Mouse (Mus musculus): Measurements from ENCODE around the gene Rab4a. TPM values are rescaled to one million over a fixed set of nuclear protein-coding genes. Genes with fewer than 3 reads are reported as not detected.
"Not testable (repeated sequence)": the region's sequence is repeated elsewhere in the genome, so short reads cannot be mapped to it uniquely, and the experiment has no call there.

Rab4a gene
- polyA plus RNA-seq, 1 experiment = 8.9 TPM

GRCm38 (mm10) chr8:123804586-123804985, 1.2 kb upstream of the Rab4a start:
- no peak overlapping the region for H3K4me3 ChIP-seq (ENCODE audit: control insufficient read depth, low read depth, low read length)
- no peaks in the 10 kb centered on the region for H3K27me3 ChIP-seq (ENCODE audit: control insufficient read depth, insufficient read depth, low read length)
- H3K27ac ChIP-seq (ENCODE audit: control insufficient read depth, insufficient read depth, low read depth, low read length) = no peak overlapping the region
- H3K36me3 ChIP-seq (ENCODE audit: control insufficient read depth, insufficient read depth, low read length) = no peaks in the 10 kb centered on the region
- TF ChIP-seq CTCF (IDR thresholded peaks at IDR 0.05; ENCODE audit: control insufficient read depth, insufficient read depth, insufficient replicate concordance, low read depth, low read length) (no peak), POLR2A (IDR thresholded peaks at IDR 0.05; ENCODE audit: control insufficient read depth, low read depth, low read length) (no peak)
- H3K4me1 ChIP-seq (ENCODE audit: control insufficient read depth, insufficient read depth, low read length) = peaks cover 7% of the 10 kb centered on the region; the same call in 1 of the 2 replicates

GRCm38 (mm10) chr8:123805209-123805717, 522 bp upstream of the Rab4a start:
- Histone ChIP-seq H3K4me1 (ENCODE audit: control insufficient read depth, insufficient read depth, low read length) (peaks cover 7% of the 10 kb centered on the region; the same call in 1 of the 2 replicates), H3K27me3 (ENCODE audit: control insufficient read depth, insufficient read depth, low read length) (no peaks in the 10 kb centered on the region), H3K27ac (ENCODE audit: control insufficient read depth, insufficient read depth, low read depth, low read length) (no peak overlapping the region), H3K4me3 (ENCODE audit: control insufficient read depth, low read depth, low read length) (peak overlapping the region; percentile 92), H3K36me3 (ENCODE audit: control insufficient read depth, insufficient read depth, low read length) (no peaks in the 10 kb centered on the region)
- no peak for TF ChIP-seq POLR2A (IDR thresholded peaks at IDR 0.05; ENCODE audit: control insufficient read depth, low read depth, low read length)
- no peak for TF ChIP-seq CTCF (IDR thresholded peaks at IDR 0.05; ENCODE audit: control insufficient read depth, insufficient read depth, insufficient replicate concordance, low read depth, low read length)

- H3K27me3 ChIP-seq (ENCODE audit: control insufficient read depth, insufficient read depth, low read length) = no peaks in the 10 kb centered on the region
- H3K4me3 ChIP-seq (ENCODE audit: control insufficient read depth, low read depth, low read length) = peak overlapping the region; percentile 92
- H3K4me1 ChIP-seq (ENCODE audit: control insufficient read depth, insufficient read depth, low read length) = peaks cover 7% of the 10 kb centered on the region; the same call in 1 of the 2 replicates
- H3K27ac ChIP-seq (ENCODE audit: control insufficient read depth, insufficient read depth, low read depth, low read length) = no peak overlapping the region; the same call in 1 of the 2 replicates
- TF ChIP-seq POLR2A (IDR thresholded peaks at IDR 0.05; ENCODE audit: control insufficient read depth, low read depth, low read length) = no peak
- no peak for TF ChIP-seq CTCF (IDR thresholded peaks at IDR 0.05; ENCODE audit: control insufficient read depth, insufficient read depth, insufficient replicate concordance, low read depth, low read length)
- H3K36me3 ChIP-seq (ENCODE audit: control insufficient read depth, insufficient read depth, low read length) = no peaks in the 10 kb centered on the region
These were observed 670 bp downstream of the Rab4a start for GRCm38 (mm10) chr8:123806374-123806935.

- Histone ChIP-seq H3K4me1 (ENCODE audit: control insufficient read depth, insufficient read depth, low read length) (peaks cover 7% of the 10 kb centered on the region; the same call in 1 of the 2 replicates), H3K4me3 (ENCODE audit: control insufficient read depth, low read depth, low read length) (no peak overlapping the region; the same call in 1 of the 2 replicates), H3K27ac (ENCODE audit: control insufficient read depth, insufficient read depth, low read depth, low read length) (no peak overlapping the region), H3K27me3 (ENCODE audit: control insufficient read depth, insufficient read depth, low read length) (no peaks in the 10 kb centered on the region), H3K36me3 (ENCODE audit: control insufficient read depth, insufficient read depth, low read length) (no peaks in the 10 kb centered on the region)
- TF ChIP-seq CTCF (IDR thresholded peaks at IDR 0.05; ENCODE audit: control insufficient read depth, insufficient read depth, insufficient replicate concordance, low read depth, low read length) = no peak
- no peak for TF ChIP-seq POLR2A (IDR thresholded peaks at IDR 0.05; ENCODE audit: control insufficient read depth, low read depth, low read length)
These were observed 1.2 kb downstream of the Rab4a start for GRCm38 (mm10) chr8:123807024-123807431.

GRCm38 (mm10) chr8:123807852-123808573, 2.2 kb downstream of the Rab4a start:
- H3K36me3 ChIP-seq (ENCODE audit: control insufficient read depth, insufficient read depth, low read length) = no peaks in the 10 kb centered on the region
- H3K4me1 ChIP-seq (ENCODE audit: control insufficient read depth, insufficient read depth, low read length) = peaks cover 7% of the 10 kb centered on the region; the same call in 1 of the 2 replicates
- H3K4me3 ChIP-seq (ENCODE audit: control insufficient read depth, low read depth, low read length) = no peak overlapping the region
- TF ChIP-seq POLR2A (IDR thresholded peaks at IDR 0.05; ENCODE audit: control insufficient read depth, low read depth, low read length) (no peak), CTCF (IDR thresholded peaks at IDR 0.05; ENCODE audit: control insufficient read depth, insufficient read depth, insufficient replicate concordance, low read depth, low read length) (no peak)
- H3K27me3 ChIP-seq (ENCODE audit: control insufficient read depth, insufficient read depth, low read length) = no peaks in the 10 kb centered on the region
- H3K27ac ChIP-seq (ENCODE audit: control insufficient read depth, insufficient read depth, low read depth, low read length) = no peak overlapping the region

- TF ChIP-seq POLR2A (IDR thresholded peaks at IDR 0.05; ENCODE audit: control insufficient read depth, low read depth, low read length) = no peak
- TF ChIP-seq CTCF (IDR thresholded peaks at IDR 0.05; ENCODE audit: control insufficient read depth, insufficient read depth, insufficient replicate concordance, low read depth, low read length) = no peak
- Histone ChIP-seq H3K4me3 (ENCODE audit: control insufficient read depth, low read depth, low read length) (no peak overlapping the region), H3K27me3 (ENCODE audit: control insufficient read depth, insufficient read depth, low read length) (no peaks in the 10 kb centered on the region), H3K4me1 (ENCODE audit: control insufficient read depth, insufficient read depth, low read length) (peaks cover 7% of the 10 kb centered on the region; the same call in 1 of the 2 replicates), H3K36me3 (ENCODE audit: control insufficient read depth, insufficient read depth, low read length) (no peaks in the 10 kb centered on the region), H3K27ac (ENCODE audit: control insufficient read depth, insufficient read depth, low read depth, low read length) (no peak overlapping the region)
These were observed 2.9 kb downstream of the Rab4a start for GRCm38 (mm10) chr8:123808671-123809070.

- H3K36me3 ChIP-seq (ENCODE audit: control insufficient read depth, insufficient read depth, low read length); H3K27me3 ChIP-seq (ENCODE audit: control insufficient read depth, insufficient read depth, low read length); H3K4me3 ChIP-seq (ENCODE audit: control insufficient read depth, low read depth, low read length); H3K4me1 ChIP-seq (ENCODE audit: control insufficient read depth, insufficient read depth, low read length); H3K27ac ChIP-seq (ENCODE audit: control insufficient read depth, insufficient read depth, low read depth, low read length): not testable (repeated sequence)
These were observed 3.6 kb downstream of the Rab4a start for GRCm38 (mm10) chr8:123809342-123809741.
